Mouse (Mus musculus): ENCODE results near the gene Nfe2l2. TPM values are rescaled to one million over a fixed set of nuclear protein-coding genes. Genes with fewer than 3 reads are reported as not detected.
A peak's percentile ranks its signal among the peaks of the same experiment; 100 is the strongest.
"Not testable (repeated sequence)": the region's sequence is repeated elsewhere in the genome, so short reads cannot be mapped to it uniquely, and the experiment has no call there.

The Nfe2l2 gene
- total and polyA plus RNA-seq, 2 experiments = 29.5 to 40.1 TPM

DNA sequence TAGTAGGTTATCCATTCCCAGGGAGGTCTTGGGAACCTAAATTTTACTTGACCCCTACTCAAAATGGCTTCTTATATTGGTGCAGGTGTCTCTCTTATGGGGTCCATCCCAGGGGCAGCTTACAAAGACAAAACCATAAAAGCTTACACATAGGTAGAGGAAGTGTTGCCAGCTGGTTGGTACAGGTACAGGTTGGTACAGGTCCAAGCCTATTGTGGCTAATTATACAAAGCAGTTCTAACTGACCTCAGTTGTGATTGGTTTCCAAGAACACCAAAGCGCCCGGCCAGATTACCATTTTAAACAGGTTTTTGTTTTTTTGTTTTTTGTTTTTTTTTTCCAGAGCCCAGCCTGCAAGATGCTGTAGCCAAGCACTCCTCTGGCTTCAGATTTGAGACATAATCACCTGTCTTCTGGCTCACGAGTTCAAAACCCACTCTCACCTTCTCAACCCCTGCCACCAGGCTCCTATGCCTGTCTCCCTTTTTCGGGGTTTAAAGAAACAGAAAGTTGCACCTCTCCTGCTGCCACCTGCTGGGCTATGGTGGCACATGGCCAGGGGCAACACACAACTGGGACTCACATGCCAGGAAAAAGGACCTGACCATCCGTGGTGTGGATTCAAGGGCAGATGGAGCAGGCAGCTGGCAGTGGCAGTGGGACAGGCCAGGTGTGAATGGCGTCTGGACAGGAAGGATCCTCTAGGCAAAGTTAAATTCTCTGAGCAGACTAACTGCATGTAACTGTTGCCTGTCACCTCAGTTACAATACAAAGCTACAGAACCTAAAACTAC, 68.0 kb downstream of the Nfe2l2 start:
- H3K36me3 ChIP-seq (ENCODE audit: control insufficient read depth, insufficient read depth, low read length) = no peaks in the 10 kb centered on the region

DNA sequence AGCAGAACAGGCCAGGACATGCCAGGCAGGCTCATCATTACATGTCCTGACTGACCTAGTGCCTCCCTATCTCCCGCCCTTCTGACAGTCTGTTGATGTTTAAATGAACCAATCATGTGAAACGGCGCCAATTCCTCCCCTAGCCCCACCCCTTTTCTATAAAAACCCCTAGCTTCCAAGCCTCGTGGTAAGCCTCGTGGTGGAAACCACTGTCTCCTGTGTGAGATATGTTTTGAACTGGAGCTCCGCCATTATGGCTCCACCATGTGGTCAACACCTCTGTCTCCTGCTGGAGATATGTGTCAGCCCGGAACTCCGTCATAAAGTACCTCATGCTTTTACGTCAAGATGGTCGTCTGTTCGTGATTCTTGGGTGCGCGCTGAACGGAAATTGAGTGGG, 70.0 kb downstream of the Nfe2l2 start:
- H3K79me2 ChIP-seq (ENCODE audit: control insufficient read depth, insufficient read depth, low read length); H3K27me3 ChIP-seq (ENCODE audit: control insufficient read depth, insufficient read depth, low read length); DNase-seq (ENCODE audit: extremely low read depth, low read depth, low spot score); H3K27ac ChIP-seq (replicated peaks; ENCODE audit: insufficient read depth, low read depth, low read length); H3K36me3 ChIP-seq (ENCODE audit: control insufficient read depth, insufficient read depth, low read length); H3K9ac ChIP-seq (ENCODE audit: low read depth, low read length); H3K4me3 ChIP-seq (ENCODE audit: insufficient read depth, low read depth, low read length): not testable (repeated sequence)
- peaks cover 14% of the 10 kb centered on the region for H3K4me1 ChIP-seq (ENCODE audit: control insufficient read depth, insufficient read depth, low read length)
- 91% methylated on average over 14 of the region's 14 CpGs for WGBS

More for the DNA sequence above, 68.0 kb downstream of the Nfe2l2 start:
- Histone ChIP-seq H3K79me2 (ENCODE audit: control insufficient read depth, insufficient read depth, low read length) (no peaks in the 10 kb centered on the region), H3K27me3 (ENCODE audit: control insufficient read depth, insufficient read depth, low read length) (no peaks in the 10 kb centered on the region), H3K4me1 (ENCODE audit: control insufficient read depth, insufficient read depth, low read length) (peaks cover 14% of the 10 kb centered on the region), H3K27ac (replicated peaks; ENCODE audit: insufficient read depth, low read depth, low read length) (peak overlapping the region; percentile 60), H3K9ac (ENCODE audit: low read depth, low read length) (no peak overlapping the region), H3K4me3 (ENCODE audit: insufficient read depth, low read depth, low read length) (no peak overlapping the region)
- DNase-seq (ENCODE audit: extremely low read depth, low read depth, low spot score) = peak; percentile 84
- TF ChIP-seq POLR2A (IDR thresholded peaks at IDR 0.05; ENCODE audit: extremely low read depth, insufficient read depth, low read length) = no peak
- peak; percentile 70 for TF ChIP-seq CTCF (IDR thresholded peaks at IDR 0.05; ENCODE audit: low read depth, low read length)
- 25% methylated on average over 6 of the region's 6 CpGs for WGBS

DNA sequence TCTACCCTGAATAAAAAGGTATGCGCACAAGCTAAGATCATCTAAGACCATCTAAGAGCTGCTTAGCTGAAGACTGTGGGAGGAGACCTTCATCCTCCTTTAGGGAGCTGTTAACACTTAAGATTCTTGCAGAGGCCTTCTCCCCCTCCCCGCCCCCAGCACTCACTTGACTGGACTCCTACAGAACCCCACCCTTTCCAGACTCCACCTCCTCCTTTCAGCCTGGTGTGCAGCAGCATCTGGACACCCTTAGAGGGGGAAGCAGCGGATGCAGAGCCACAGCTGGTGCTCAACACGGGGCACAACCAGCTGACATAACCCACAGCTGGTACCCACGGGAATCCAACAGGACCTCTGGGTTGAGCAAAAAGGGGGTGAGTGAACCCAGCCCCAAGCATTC, 70.7 kb downstream of the Nfe2l2 start:
- DNase-seq (ENCODE audit: extremely low read depth, low read depth, low spot score) = no peak
- Histone ChIP-seq H3K4me1 (ENCODE audit: control insufficient read depth, insufficient read depth, low read length) (peaks cover 14% of the 10 kb centered on the region), H3K79me2 (ENCODE audit: control insufficient read depth, insufficient read depth, low read length) (no peaks in the 10 kb centered on the region), H3K4me3 (ENCODE audit: insufficient read depth, low read depth, low read length) (no peak overlapping the region), H3K9ac (ENCODE audit: low read depth, low read length) (no peak overlapping the region), H3K27me3 (ENCODE audit: control insufficient read depth, insufficient read depth, low read length) (no peaks in the 10 kb centered on the region), H3K27ac (replicated peaks; ENCODE audit: insufficient read depth, low read depth, low read length) (no peak overlapping the region), H3K36me3 (ENCODE audit: control insufficient read depth, insufficient read depth, low read length) (no peaks in the 10 kb centered on the region)
- TF ChIP-seq CTCF (IDR thresholded peaks at IDR 0.05; ENCODE audit: low read depth, low read length) (no peak), POLR2A (IDR thresholded peaks at IDR 0.05; ENCODE audit: extremely low read depth, insufficient read depth, low read length) (no peak)
- WGBS = 93% methylated on average over 5 of the region's 5 CpGs

DNA sequence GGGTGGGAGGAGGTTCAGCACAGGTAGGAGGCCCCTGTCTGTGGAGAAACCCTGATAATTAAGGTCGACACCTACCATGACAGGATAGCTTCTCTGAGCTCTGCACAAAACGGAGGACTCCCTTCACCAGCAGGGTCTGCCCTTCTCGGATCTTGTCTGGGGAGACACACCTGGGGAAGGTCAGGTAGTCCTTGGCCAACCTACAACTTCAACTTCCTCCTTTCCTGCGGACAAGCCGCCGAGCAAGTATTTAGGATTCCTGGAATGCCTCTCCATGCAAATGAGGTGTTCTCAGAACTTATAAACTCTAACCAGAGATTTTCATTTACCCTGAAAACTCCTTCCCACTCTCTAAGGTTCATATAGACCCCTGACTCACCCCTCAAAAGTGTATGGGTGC, 71.1 kb downstream of the Nfe2l2 start:
- H3K9ac ChIP-seq (ENCODE audit: low read depth, low read length) = no peak overlapping the region
- H3K4me3 ChIP-seq (ENCODE audit: insufficient read depth, low read depth, low read length) = no peak overlapping the region
- no peaks in the 10 kb centered on the region for H3K36me3 ChIP-seq (ENCODE audit: control insufficient read depth, insufficient read depth, low read length)
- peaks cover 14% of the 10 kb centered on the region for H3K4me1 ChIP-seq (ENCODE audit: control insufficient read depth, insufficient read depth, low read length)
- H3K27me3 ChIP-seq (ENCODE audit: control insufficient read depth, insufficient read depth, low read length) = no peaks in the 10 kb centered on the region
- no peaks in the 10 kb centered on the region for H3K79me2 ChIP-seq (ENCODE audit: control insufficient read depth, insufficient read depth, low read length)
- TF ChIP-seq POLR2A (IDR thresholded peaks at IDR 0.05; ENCODE audit: extremely low read depth, insufficient read depth, low read length) (no peak), CTCF (IDR thresholded peaks at IDR 0.05; ENCODE audit: low read depth, low read length) (no peak)
- DNase-seq (ENCODE audit: extremely low read depth, low read depth, low spot score) = no peak
- WGBS = 74% methylated on average over 6 of the region's 6 CpGs
- no peak overlapping the region for H3K27ac ChIP-seq (replicated peaks; ENCODE audit: insufficient read depth, low read depth, low read length)

DNA sequence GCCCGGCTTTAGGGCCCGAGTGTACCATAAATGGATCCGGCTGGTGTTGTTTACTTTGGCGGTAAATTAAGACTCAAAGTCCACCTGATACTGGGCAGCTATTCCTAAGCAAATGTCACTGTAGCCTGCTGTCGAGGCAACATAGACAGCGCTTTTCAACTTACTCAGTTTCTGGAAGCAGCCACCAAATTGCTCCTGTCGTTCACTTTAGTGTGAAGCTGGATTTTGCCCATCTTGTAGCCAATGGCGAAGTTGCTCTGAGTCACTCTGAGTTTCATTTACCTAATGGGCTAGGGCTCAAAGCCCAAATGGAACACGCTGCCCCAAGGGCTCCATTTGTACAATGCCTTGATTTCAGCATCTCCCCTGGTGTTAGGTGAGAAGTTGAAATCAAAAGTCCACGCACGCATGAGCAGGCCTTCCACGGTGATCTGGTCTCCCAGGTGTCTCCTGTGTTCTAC, 71.7 kb downstream of the Nfe2l2 start:
- peak overlapping the region; percentile 74 for H3K27ac ChIP-seq (replicated peaks; ENCODE audit: insufficient read depth, low read depth, low read length)
- no peak overlapping the region for H3K4me3 ChIP-seq (ENCODE audit: insufficient read depth, low read depth, low read length)
- TF ChIP-seq CTCF (IDR thresholded peaks at IDR 0.05; ENCODE audit: low read depth, low read length) (no peak), POLR2A (IDR thresholded peaks at IDR 0.05; ENCODE audit: extremely low read depth, insufficient read depth, low read length) (no peak)
- no peaks in the 10 kb centered on the region for H3K79me2 ChIP-seq (ENCODE audit: control insufficient read depth, insufficient read depth, low read length)
- 27% methylated on average over 12 of the region's 12 CpGs for WGBS
- H3K36me3 ChIP-seq (ENCODE audit: control insufficient read depth, insufficient read depth, low read length) = no peaks in the 10 kb centered on the region
- peaks cover 13% of the 10 kb centered on the region for H3K4me1 ChIP-seq (ENCODE audit: control insufficient read depth, insufficient read depth, low read length)
- peak; percentile 92 for DNase-seq (ENCODE audit: extremely low read depth, low read depth, low spot score)
- H3K27me3 ChIP-seq (ENCODE audit: control insufficient read depth, insufficient read depth, low read length) = no peaks in the 10 kb centered on the region
- no peak overlapping the region for H3K9ac ChIP-seq (ENCODE audit: low read depth, low read length)

DNA sequence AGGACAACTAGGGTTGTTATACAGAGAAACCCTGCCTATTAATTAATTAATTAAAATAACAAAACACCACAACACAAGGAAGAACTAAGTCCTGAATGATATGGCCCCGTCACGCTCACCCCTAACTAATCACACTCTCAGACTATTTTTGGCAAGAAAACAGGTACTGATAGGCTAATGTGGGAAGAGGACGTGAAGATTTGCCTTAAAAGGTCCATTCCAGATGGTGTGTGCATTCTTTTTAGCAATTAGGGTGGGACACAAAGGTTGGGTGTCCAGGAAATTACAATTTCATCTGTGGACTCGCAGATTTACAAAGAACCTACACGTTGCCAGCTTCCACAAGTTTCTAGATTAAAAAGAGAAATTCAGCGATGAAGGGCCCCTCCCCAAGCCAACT, 72.4 kb downstream of the Nfe2l2 start:
- H3K36me3 ChIP-seq (ENCODE audit: control insufficient read depth, insufficient read depth, low read length) = no peaks in the 10 kb centered on the region
- no peak for DNase-seq (ENCODE audit: extremely low read depth, low read depth, low spot score)
- no peak overlapping the region for H3K27ac ChIP-seq (replicated peaks; ENCODE audit: insufficient read depth, low read depth, low read length)
- H3K4me1 ChIP-seq (ENCODE audit: control insufficient read depth, insufficient read depth, low read length) = peaks cover 13% of the 10 kb centered on the region
- no peaks in the 10 kb centered on the region for H3K27me3 ChIP-seq (ENCODE audit: control insufficient read depth, insufficient read depth, low read length)
- no peak overlapping the region for H3K9ac ChIP-seq (ENCODE audit: low read depth, low read length)
- no peak overlapping the region for H3K4me3 ChIP-seq (ENCODE audit: insufficient read depth, low read depth, low read length)
- 84% methylated on average over 6 of the region's 6 CpGs for WGBS
- no peaks in the 10 kb centered on the region for H3K79me2 ChIP-seq (ENCODE audit: control insufficient read depth, insufficient read depth, low read length)
- TF ChIP-seq POLR2A (IDR thresholded peaks at IDR 0.05; ENCODE audit: extremely low read depth, insufficient read depth, low read length) (no peak), CTCF (IDR thresholded peaks at IDR 0.05; ENCODE audit: low read depth, low read length) (no peak)
